Mouse (Mus musculus): Measurements from ENCODE around the gene Ccr6. TPM values are rescaled to one million over a fixed set of nuclear protein-coding genes. Genes with fewer than 3 reads are reported as not detected.

Gene Ccr6
- total and polyA plus RNA-seq, 2 experiments, result 0.20 TPM; not detected in 1

GRCm38 (mm10) chr17:8285056-8285455, 49.2 kb downstream of the Ccr6 start:
- no peak overlapping the region for H3K27ac ChIP-seq (replicated peaks; ENCODE audit: insufficient read depth, low read depth, low read length)
- peak overlapping the region; percentile 96 for H3K4me3 ChIP-seq (ENCODE audit: insufficient read depth, low read depth, low read length)

GRCm38 (mm10) chr17:8286987-8287386, 51.1 kb downstream of the Ccr6 start:
- Histone ChIP-seq H3K79me2 (ENCODE audit: control insufficient read depth, insufficient read depth, low read length) (peaks cover 8% of the 10 kb centered on the region; the same call in 1 of the 2 replicates), H3K27me3 (ENCODE audit: control insufficient read depth, insufficient read depth, low read length) (no peaks in the 10 kb centered on the region), H3K9ac (ENCODE audit: low read depth, low read length) (no peak overlapping the region), H3K4me1 (ENCODE audit: control insufficient read depth, insufficient read depth, low read length) (peaks cover 16% of the 10 kb centered on the region), H3K27ac (replicated peaks; ENCODE audit: insufficient read depth, low read depth, low read length) (no peak overlapping the region), H3K4me3 (ENCODE audit: insufficient read depth, low read depth, low read length) (no peak overlapping the region), H3K36me3 (ENCODE audit: control insufficient read depth, insufficient read depth, low read length) (peaks cover 4% of the 10 kb centered on the region)
- no peak for DNase-seq (ENCODE audit: extremely low read depth, low read depth, low spot score)
- WGBS, result 79% methylated on average over 4 of the region's 4 CpGs
- no peak for TF ChIP-seq POLR2A (IDR thresholded peaks at IDR 0.05; ENCODE audit: extremely low read depth, insufficient read depth, low read length)
- TF ChIP-seq CTCF (IDR thresholded peaks at IDR 0.05; ENCODE audit: low read depth, low read length), result no peak

More at GRCm38 (mm10) chr17:8285056-8285455, 49.2 kb downstream of the Ccr6 start:
- peaks cover 13% of the 10 kb centered on the region for H3K4me1 ChIP-seq (ENCODE audit: control insufficient read depth, insufficient read depth, low read length)
- TF ChIP-seq POLR2A (IDR thresholded peaks at IDR 0.05; ENCODE audit: extremely low read depth, insufficient read depth, low read length), result no peak
- no peak for TF ChIP-seq CTCF (IDR thresholded peaks at IDR 0.05; ENCODE audit: low read depth, low read length)
- H3K27me3 ChIP-seq (ENCODE audit: control insufficient read depth, insufficient read depth, low read length), result no peaks in the 10 kb centered on the region
- DNase-seq (ENCODE audit: extremely low read depth, low read depth, low spot score), result no peak
- peaks cover 8% of the 10 kb centered on the region; the same call in 1 of the 2 replicates for H3K79me2 ChIP-seq (ENCODE audit: control insufficient read depth, insufficient read depth, low read length)
- H3K9ac ChIP-seq (ENCODE audit: low read depth, low read length), result peak overlapping the region; percentile 33; the same call in 1 of the 2 replicates
- H3K36me3 ChIP-seq (ENCODE audit: control insufficient read depth, insufficient read depth, low read length), result peaks cover 2% of the 10 kb centered on the region; the same call in 1 of the 2 replicates
- 19% methylated on average over 8 of the region's 8 CpGs for whole genome bisulfite sequencing

GRCm38 (mm10) chr17:8289993-8290679, 54.3 kb downstream of the Ccr6 start:
- WGBS, result 83% methylated on average over 3 of the region's 3 CpGs
- no peak for DNase-seq (ENCODE audit: extremely low read depth, low read depth, low spot score)

GRCm38 (mm10) chr17:8290736-8291135, 54.9 kb downstream of the Ccr6 start:
- no peak overlapping the region for H3K9ac ChIP-seq (ENCODE audit: low read depth, low read length)
- no peak overlapping the region for H3K4me3 ChIP-seq (ENCODE audit: insufficient read depth, low read depth, low read length)
- peak; percentile 90 for DNase-seq (ENCODE audit: extremely low read depth, low read depth, low spot score)
- peaks cover 2% of the 10 kb centered on the region; the same call in 1 of the 2 replicates for H3K79me2 ChIP-seq (ENCODE audit: control insufficient read depth, insufficient read depth, low read length)
- no peak for TF ChIP-seq POLR2A (IDR thresholded peaks at IDR 0.05; ENCODE audit: extremely low read depth, insufficient read depth, low read length)
- no peak for TF ChIP-seq CTCF (IDR thresholded peaks at IDR 0.05; ENCODE audit: low read depth, low read length)
- H3K36me3 ChIP-seq (ENCODE audit: control insufficient read depth, insufficient read depth, low read length), result peaks cover 17% of the 10 kb centered on the region
- no peaks in the 10 kb centered on the region for H3K27me3 ChIP-seq (ENCODE audit: control insufficient read depth, insufficient read depth, low read length)
- H3K4me1 ChIP-seq (ENCODE audit: control insufficient read depth, insufficient read depth, low read length), result peaks cover 13% of the 10 kb centered on the region
- peak overlapping the region; percentile 20; the same call in 1 of the 2 replicates for H3K27ac ChIP-seq (replicated peaks; ENCODE audit: insufficient read depth, low read depth, low read length)

More at GRCm38 (mm10) chr17:8289993-8290679, 54.3 kb downstream of the Ccr6 start:
- Histone ChIP-seq H3K79me2 (ENCODE audit: control insufficient read depth, insufficient read depth, low read length) (peaks cover 3% of the 10 kb centered on the region; the same call in 1 of the 2 replicates), H3K9ac (ENCODE audit: low read depth, low read length) (no peak overlapping the region), H3K27me3 (ENCODE audit: control insufficient read depth, insufficient read depth, low read length) (no peaks in the 10 kb centered on the region), H3K36me3 (ENCODE audit: control insufficient read depth, insufficient read depth, low read length) (peaks cover 16% of the 10 kb centered on the region), H3K4me3 (ENCODE audit: insufficient read depth, low read depth, low read length) (no peak overlapping the region), H3K27ac (replicated peaks; ENCODE audit: insufficient read depth, low read depth, low read length) (peak overlapping the region; percentile 46), H3K4me1 (ENCODE audit: control insufficient read depth, insufficient read depth, low read length) (peaks cover 13% of the 10 kb centered on the region)
- no peak for TF ChIP-seq CTCF (IDR thresholded peaks at IDR 0.05; ENCODE audit: low read depth, low read length)
- TF ChIP-seq POLR2A (IDR thresholded peaks at IDR 0.05; ENCODE audit: extremely low read depth, insufficient read depth, low read length), result no peak

GRCm38 (mm10) chr17:8295825-8296224, 60.0 kb downstream of the Ccr6 start:
- no peak for DNase-seq (ENCODE audit: extremely low read depth, low read depth, low spot score)
- Histone ChIP-seq H3K79me2 (ENCODE audit: control insufficient read depth, insufficient read depth, low read length) (peaks cover 2% of the 10 kb centered on the region; the same call in 1 of the 2 replicates), H3K4me1 (ENCODE audit: control insufficient read depth, insufficient read depth, low read length) (peaks cover 19% of the 10 kb centered on the region), H3K9ac (ENCODE audit: low read depth, low read length) (no peak overlapping the region), H3K36me3 (ENCODE audit: control insufficient read depth, insufficient read depth, low read length) (peaks cover 18% of the 10 kb centered on the region), H3K27ac (replicated peaks; ENCODE audit: insufficient read depth, low read depth, low read length) (no peak overlapping the region), H3K4me3 (ENCODE audit: insufficient read depth, low read depth, low read length) (no peak overlapping the region), H3K27me3 (ENCODE audit: control insufficient read depth, insufficient read depth, low read length) (no peaks in the 10 kb centered on the region)
- no peak for TF ChIP-seq POLR2A (IDR thresholded peaks at IDR 0.05; ENCODE audit: extremely low read depth, insufficient read depth, low read length)

- no peak for DNase-seq (ENCODE audit: extremely low read depth, low read depth, low spot score)
- Histone ChIP-seq H3K79me2 (ENCODE audit: control insufficient read depth, insufficient read depth, low read length) (peaks cover 2% of the 10 kb centered on the region; the same call in 1 of the 2 replicates), H3K9ac (ENCODE audit: low read depth, low read length) (no peak overlapping the region), H3K4me1 (ENCODE audit: control insufficient read depth, insufficient read depth, low read length) (peaks cover 19% of the 10 kb centered on the region), H3K4me3 (ENCODE audit: insufficient read depth, low read depth, low read length) (no peak overlapping the region), H3K27me3 (ENCODE audit: control insufficient read depth, insufficient read depth, low read length) (no peaks in the 10 kb centered on the region), H3K27ac (replicated peaks; ENCODE audit: insufficient read depth, low read depth, low read length) (no peak overlapping the region), H3K36me3 (ENCODE audit: control insufficient read depth, insufficient read depth, low read length) (peaks cover 18% of the 10 kb centered on the region)
- TF ChIP-seq POLR2A (IDR thresholded peaks at IDR 0.05; ENCODE audit: extremely low read depth, insufficient read depth, low read length), result no peak
- TF ChIP-seq CTCF (IDR thresholded peaks at IDR 0.05; ENCODE audit: low read depth, low read length), result no peak
- WGBS, result 84% methylated on average over 9 of the region's 9 CpGs
Measured at GRCm38 (mm10) chr17:8296313-8296844, 60.5 kb downstream of the Ccr6 start.
